Comparison of ENCODE assay signal across 12 mouse cellular contexts in genomic region chr11:102956962-102957614, GRCm38 (mm10). TPM values are rescaled to one million over a fixed set of nuclear protein-coding genes. Genes with fewer than 3 reads are reported as not detected.
DNase-seq lines count a peak whose midpoint lies in the region; ATAC-seq lines count a peak whose summit lies in the region.
"Had no signal": no experiment of that assay in that cellular context is flagged by ENCODE, and none has a peak within 500 bp of the region (broad histone marks: within the 10 kb centered on the region; RNA-seq: fewer than 3 reads in every experiment).

No protein-coding gene starts in this region.

- H3K9ac ChIP-seq in embryonic facial prominence, embryonic 13.5 days: no peak overlapping the region
- H3K9ac ChIP-seq in hindbrain, embryonic 12.5 days: 0 out of 2 replicates have a peak overlapping the region, but pooled peaks have one; percentile 13
- no peak overlapping the region for H3K9ac ChIP-seq in midbrain, embryonic 13.5 days (replicated peaks)

- no peaks in the 10 kb centered on the region for H3K9me3 ChIP-seq in embryonic facial prominence, embryonic 13.5 days
- H3K9me3 ChIP-seq in hindbrain, embryonic 12.5 days (replicated peaks): no peaks in the 10 kb centered on the region
- H3K9me3 ChIP-seq in midbrain, embryonic 13.5 days: no peaks in the 10 kb centered on the region

- no peaks in the 10 kb centered on the region for H3K36me3 ChIP-seq in embryonic facial prominence, embryonic 13.5 days
- H3K36me3 ChIP-seq in hindbrain, embryonic 12.5 days: no peaks in the 10 kb centered on the region
- H3K36me3 ChIP-seq in midbrain, embryonic 13.5 days: no peaks in the 10 kb centered on the region

- peaks cover 11% of the 10 kb centered on the region for H3K4me1 ChIP-seq in embryonic facial prominence, embryonic 13.5 days
- H3K4me1 ChIP-seq in hindbrain, embryonic 12.5 days: peaks cover 42% of the 10 kb centered on the region
- peaks cover 51% of the 10 kb centered on the region for H3K4me1 ChIP-seq in midbrain, embryonic 13.5 days (replicated peaks)

- no peak overlapping the region for H3K4me2 ChIP-seq in embryonic facial prominence, embryonic 13.5 days
- no peak overlapping the region for H3K4me2 ChIP-seq in hindbrain, embryonic 12.5 days (replicated peaks)
- no peak overlapping the region for H3K4me2 ChIP-seq in midbrain, embryonic 13.5 days (replicated peaks)

- WGBS in embryonic facial prominence, embryonic 13.5 days: 58% methylated on average over 16 of the region's 16 CpGs
- 52% methylated on average over 16 of the region's 16 CpGs for WGBS in hindbrain, embryonic 12.5 days
- 46% methylated on average over 16 of the region's 16 CpGs for WGBS in midbrain, embryonic 13.5 days

- no peak overlapping the region for H3K4me3 ChIP-seq in embryonic facial prominence, embryonic 13.5 days
- no peak overlapping the region for H3K4me3 ChIP-seq in hindbrain, embryonic 12.5 days
- no peak overlapping the region for H3K4me3 ChIP-seq in midbrain, embryonic 13.5 days (replicated peaks)
- H3K4me3 ChIP-seq: megakaryocyte, embryonic 14.5 days had no signal

- no peak overlapping the region for H3K27ac ChIP-seq in embryonic facial prominence, embryonic 13.5 days
- H3K27ac ChIP-seq in hindbrain, embryonic 12.5 days: peak overlapping the region; percentile 72
- peak overlapping the region; percentile 74 for H3K27ac ChIP-seq in midbrain, embryonic 13.5 days

- 0 out of 2 replicates have a peak, but pooled peaks have one; percentile 20 for ATAC-seq in embryonic facial prominence, embryonic 13.5 days (ENCODE audit: insufficient number of reproducible peaks, insufficient read depth, low FRiP score, low TSS enrichment, low read depth)
- ATAC-seq in hindbrain, embryonic 12.5 days (ENCODE audit: low FRiP score): no peak; the same call in 1 of the 2 replicates
- peak; percentile 62; the same call in 1 of the 2 replicates for ATAC-seq in midbrain, embryonic 13.5 days

- DNase-seq in heart, adult 9 months (ENCODE audit: low spot score in 2 of 2): peak; percentile 35 to 38
- no peak for DNase-seq in heart, adult 8-10 months (ENCODE audit: low spot score)
- no peak for DNase-seq in layer of hippocampus, adult 11-12 months (ENCODE audit: low spot score)
- DNase-seq in adrenal gland, postnatal 25 days: no peak
- no peak for DNase-seq in cerebellum, adult 18-20 months
- DNase-seq: cerebellum, postnatal 25 days had no signal

- H3K27me3 ChIP-seq in embryonic facial prominence, embryonic 13.5 days: peaks cover 30% of the 10 kb centered on the region
- peaks cover 17% of the 10 kb centered on the region for H3K27me3 ChIP-seq in hindbrain, embryonic 12.5 days
- H3K27me3 ChIP-seq in midbrain, embryonic 13.5 days: no peaks in the 10 kb centered on the region

RNA-seq across cellular contexts. Expression of gene C1ql1, which starts 10.6 kb away (rescaled TPM):
- total RNA-seq in heart, adult 8-10 months (2022): not detected
- 3.4 TPM in 2 replicates for polyA plus RNA-seq in embryonic facial prominence, embryonic 13.5 days (2015; fragmentation: Nextera tagmentation; extraction: Ambion mirVana)
- 11.7 and 13.2 TPM in 2 replicates for polyA plus RNA-seq in hindbrain, embryonic 12.5 days (2016; fragmentation: Nextera tagmentation; extraction: Ambion mirVana)
- polyA plus RNA-seq in midbrain, embryonic 13.5 days (2015; fragmentation: Nextera tagmentation; extraction: Ambion mirVana): 5.7 and 8.2 TPM in 2 replicates
- 34.9 and 49.7 TPM in 2 replicates for total RNA-seq in adrenal gland, postnatal 25 days (2021)
- total RNA-seq: CH12.LX had no signal
- polyA plus RNA-seq: heart, postnatal 0 days had no signal

RNA-seq across cellular contexts. Expression of gene Kif18b, which starts 32.2 kb away (rescaled TPM):
- under 1 TPM in 3 of 4 experiments, not detected in 1; 0.08 to 0.37 (median 0.13) TPM for total RNA-seq in heart, adult 8-10 months (2022)
- polyA plus RNA-seq in embryonic facial prominence, embryonic 13.5 days (2015; fragmentation: Nextera tagmentation; extraction: Ambion mirVana): 11.0 and 12.8 TPM in 2 replicates
- 6.6 and 7.8 TPM in 2 replicates for polyA plus RNA-seq in hindbrain, embryonic 12.5 days (2016; fragmentation: Nextera tagmentation; extraction: Ambion mirVana)
- 4.3 and 4.9 TPM in 2 replicates for polyA plus RNA-seq in midbrain, embryonic 13.5 days (2015; fragmentation: Nextera tagmentation; extraction: Ambion mirVana)
- 4.1 and 5.3 TPM in 2 replicates for total RNA-seq in adrenal gland, postnatal 25 days (2021)

RNA-seq across cellular contexts. Expression of gene Gfap, which starts 56.4 kb away (rescaled TPM):
- under 1 TPM; 0.09 to 0.38 (median 0.27) TPM for total RNA-seq in heart, adult 8-10 months (2022)
- polyA plus RNA-seq in embryonic facial prominence, embryonic 13.5 days (2015; fragmentation: Nextera tagmentation; extraction: Ambion mirVana): 0.10 and 0.39 TPM in 2 replicates
- 0.12 TPM in 1 of 2 replicates, not detected in the other for polyA plus RNA-seq in hindbrain, embryonic 12.5 days (2016; fragmentation: Nextera tagmentation; extraction: Ambion mirVana)
- polyA plus RNA-seq in midbrain, embryonic 13.5 days (2015; fragmentation: Nextera tagmentation; extraction: Ambion mirVana): not detected in 2 replicates
- 0.36 and 0.48 TPM in 2 replicates for total RNA-seq in adrenal gland, postnatal 25 days (2021)
- total RNA-seq: CH12.LX had no signal

Comparison
In these comparisons a context has a peak if more than half of its experiments do, and no peak if none do; other contexts are left out.
1. DNase-seq: peak in heart, adult 9 months (2 of 2); none in heart, adult 8-10 months (single experiment), layer of hippocampus, adult 11-12 months (single experiment), adrenal gland, postnatal 25 days (single experiment) and cerebellum, adult 18-20 months (0 of 2).